Mouse (Mus musculus) right cerebral cortex, postnatal 25 days (tissue): Measurements from ENCODE around the gene Bmp5.
"Not testable (repeated sequence)": the region's sequence is repeated elsewhere in the genome, so short reads cannot be mapped to it uniquely, and the experiment has no call there.

Experiments used
- DNase-seq: peaks from one replicate; pipeline ENCODE4 v3.0.0; 2022

Bmp5 gene

DNA sequence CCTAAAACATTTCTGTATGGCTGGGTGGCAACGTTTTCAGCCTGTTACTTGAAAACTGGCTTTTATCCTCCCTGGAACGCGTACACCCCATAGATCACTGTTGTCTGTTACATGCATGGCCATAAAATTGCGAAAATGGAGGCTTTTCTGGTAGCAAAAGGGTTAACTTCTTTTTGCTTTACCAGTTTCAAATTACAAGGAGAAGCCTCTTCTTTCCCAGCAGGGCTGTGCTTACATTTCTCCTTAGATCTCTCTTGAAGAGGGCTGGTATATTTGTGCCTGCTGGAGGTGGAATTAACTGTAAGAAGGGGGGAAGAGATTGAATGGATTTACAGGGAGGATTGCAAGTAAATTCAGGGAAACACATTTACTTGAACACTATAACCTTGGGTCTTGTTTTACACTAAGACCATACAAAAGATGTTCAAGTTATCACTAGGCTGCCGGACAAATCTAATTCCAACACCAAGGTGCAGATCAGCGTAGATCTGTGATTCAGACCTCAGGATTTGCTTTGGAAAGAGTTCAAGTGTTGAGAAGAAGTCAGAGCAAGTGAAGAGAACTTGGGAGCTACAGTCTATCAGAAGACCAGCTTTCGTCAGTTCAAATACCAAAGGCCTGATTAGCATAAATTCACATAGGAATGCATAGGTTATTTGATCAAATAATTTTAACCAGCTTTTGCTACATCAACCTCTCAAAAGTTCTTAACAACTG lies at the start of gene Bmp5:
Gene Bmp5, plus strand, starts transcription at position 236 of the 717 bp plus-strand sequence.
- DNase-seq, result no peak

DNA sequence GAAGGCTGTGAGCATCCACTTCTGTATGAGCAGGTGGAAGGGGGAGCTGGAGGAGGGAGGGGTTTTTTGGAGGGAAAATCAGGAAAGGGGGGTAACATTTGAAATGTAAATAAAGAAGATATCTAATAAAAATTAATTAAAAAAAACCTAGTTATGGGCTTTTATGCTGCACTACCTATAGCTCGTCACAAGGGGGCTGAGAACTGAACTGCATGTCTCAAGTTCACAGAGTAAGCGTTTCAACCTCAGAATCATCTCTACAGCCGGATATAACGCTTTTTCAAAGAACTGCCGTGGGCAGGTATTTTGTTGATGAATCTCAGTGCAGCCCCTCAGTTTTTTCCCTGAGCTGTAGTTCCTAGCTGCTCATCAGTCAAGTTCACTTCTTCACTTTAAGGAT lies 15.1 kb upstream of the Bmp5 start:
- DNase-seq, result no peak

DNA sequence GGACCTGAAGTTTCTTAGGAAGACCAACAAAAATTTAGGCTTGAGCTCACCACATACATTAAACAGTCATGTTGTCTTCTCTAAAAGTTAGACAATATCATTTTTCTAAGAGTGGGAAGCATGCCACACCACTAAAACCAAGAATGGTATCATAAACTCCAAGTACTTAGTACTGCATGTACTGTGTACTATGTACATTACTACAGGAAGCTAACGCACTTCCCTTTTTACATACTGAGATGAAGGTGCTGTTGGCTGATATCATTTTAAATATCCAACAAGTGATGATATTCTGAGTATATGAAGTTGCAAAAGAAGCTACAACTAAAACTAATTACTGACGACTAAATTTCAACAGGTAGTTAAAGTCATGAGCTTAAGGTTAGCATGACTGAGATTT lies 13.6 kb upstream of the Bmp5 start:
- DNase-seq, result no peak

DNA sequence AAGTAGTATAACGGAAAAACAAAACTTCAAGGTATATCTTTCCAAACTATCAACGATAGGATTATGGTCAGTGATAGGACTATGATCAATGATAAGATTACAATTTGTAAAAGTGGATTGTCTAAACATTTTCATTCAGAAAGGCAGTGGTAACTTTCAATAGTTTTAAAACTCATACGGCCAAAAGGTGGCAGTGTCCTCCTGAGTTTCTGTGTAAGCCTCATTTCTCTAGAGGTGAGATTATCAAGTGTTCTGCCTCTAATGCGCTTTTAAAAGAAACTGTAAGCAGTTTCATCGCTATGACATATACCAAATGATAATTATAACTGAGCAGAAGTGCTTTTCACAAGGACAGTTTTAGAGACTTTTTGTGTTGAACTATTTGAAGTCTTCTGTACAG lies 12.7 kb upstream of the Bmp5 start:
- DNase-seq, result no peak

DNA sequence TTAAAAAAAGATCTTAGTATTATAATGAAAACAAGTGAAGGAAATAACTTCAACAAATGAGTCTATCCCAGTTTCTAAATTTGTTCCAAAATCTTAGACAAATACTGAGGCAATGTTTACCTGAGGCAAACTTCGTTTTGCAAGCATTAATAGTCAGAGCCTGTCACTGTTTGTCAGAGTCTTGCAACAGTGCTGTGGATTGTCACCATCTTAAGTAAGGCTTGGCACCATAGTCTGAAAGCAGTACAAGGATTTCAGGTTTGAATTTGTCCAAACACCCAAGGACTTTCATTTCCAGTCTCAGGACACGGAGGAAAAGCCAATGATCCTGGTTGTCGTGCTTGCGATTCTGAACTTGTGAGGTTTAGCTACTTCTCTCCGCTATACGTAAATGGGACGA lies 10.4 kb upstream of the Bmp5 start:
- no peak for DNase-seq

DNA sequence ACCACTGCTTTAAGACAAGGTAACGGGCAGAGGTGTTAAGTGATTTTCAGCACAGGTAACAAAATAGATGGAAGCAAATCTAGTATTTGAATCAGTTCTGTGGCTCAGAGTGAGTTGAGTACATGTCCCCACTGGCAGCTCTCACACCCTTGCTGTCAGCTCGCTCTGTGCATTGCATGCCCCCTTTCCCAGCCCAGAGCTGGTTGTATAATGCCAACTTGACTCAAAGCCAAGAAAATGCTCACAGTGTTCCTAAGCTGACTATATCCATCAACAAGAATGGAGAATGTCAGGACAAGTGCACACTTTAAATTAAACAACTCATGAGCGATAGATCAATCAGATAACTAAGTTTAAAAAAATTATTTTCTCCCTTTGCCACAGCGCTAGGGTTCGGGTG lies 8.6 kb upstream of the Bmp5 start:
- DNase-seq, result no peak

DNA sequence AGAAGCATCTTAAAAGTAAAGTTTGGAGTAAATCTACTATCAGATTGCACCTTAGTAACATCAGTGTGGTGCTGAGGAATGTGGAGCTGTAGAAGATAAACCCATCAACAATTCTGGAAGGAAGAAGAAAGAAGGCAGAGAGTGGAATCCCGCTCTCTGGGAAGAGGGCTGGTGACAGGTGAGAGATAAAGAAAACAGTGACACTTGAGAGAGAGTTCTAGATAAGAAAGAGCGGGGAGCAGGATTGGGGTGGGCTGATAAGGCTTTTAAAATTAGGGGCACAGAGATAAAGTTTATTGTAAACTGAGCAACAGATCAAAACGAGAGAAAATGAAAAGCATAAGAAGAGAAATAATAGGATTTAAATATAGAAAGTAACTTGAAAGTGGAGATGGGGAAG lies 6.1 kb upstream of the Bmp5 start:
- no peak for DNase-seq

DNA sequence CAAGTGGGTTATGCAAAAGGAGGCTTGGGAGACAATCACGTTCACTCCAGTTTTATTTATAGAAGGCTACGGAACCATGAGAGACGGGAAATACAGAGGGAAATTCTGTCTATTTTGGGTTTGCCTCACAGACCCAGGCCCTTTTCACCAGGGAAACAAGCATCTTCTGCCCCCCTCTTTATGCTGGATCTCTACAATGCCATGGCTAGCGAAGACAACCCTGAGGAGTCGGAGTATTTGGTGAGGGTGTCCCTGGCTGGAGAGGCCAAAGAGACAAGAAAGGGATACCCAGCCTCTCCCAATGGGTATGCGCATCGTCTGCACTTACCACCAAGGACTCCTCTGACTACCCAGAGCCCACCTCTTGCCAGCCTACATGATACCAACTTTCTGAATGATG lies 989 bp downstream of the Bmp5 start:
- no peak for DNase-seq

DNA sequence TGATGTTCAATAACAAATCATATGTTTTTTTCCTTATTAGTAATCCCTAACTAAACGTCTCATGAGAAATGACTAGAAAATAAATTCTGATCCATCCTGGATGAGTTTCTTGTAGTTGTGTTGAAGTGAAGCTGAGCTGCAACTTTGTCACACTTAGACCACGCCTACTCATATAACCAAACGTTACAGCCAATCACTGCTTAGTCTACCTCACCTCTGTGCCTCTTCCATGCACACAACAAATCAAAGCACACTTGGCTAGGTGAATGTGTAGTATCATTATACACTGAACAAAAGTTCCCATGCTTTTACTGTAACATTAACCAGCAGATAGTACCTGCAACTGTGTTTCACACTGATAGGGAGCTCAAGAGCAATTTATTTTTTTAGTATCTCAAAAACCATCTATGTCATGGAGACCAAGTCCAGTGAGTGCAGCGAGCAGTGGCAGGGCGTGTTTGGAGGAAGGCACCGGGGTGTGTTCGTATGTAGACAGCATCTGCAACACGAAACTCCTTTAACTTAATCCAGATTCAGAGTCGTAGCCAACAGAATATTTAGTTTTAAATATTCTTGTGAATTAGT lies 3.7 kb downstream of the Bmp5 start:
- no peak for DNase-seq

DNA sequence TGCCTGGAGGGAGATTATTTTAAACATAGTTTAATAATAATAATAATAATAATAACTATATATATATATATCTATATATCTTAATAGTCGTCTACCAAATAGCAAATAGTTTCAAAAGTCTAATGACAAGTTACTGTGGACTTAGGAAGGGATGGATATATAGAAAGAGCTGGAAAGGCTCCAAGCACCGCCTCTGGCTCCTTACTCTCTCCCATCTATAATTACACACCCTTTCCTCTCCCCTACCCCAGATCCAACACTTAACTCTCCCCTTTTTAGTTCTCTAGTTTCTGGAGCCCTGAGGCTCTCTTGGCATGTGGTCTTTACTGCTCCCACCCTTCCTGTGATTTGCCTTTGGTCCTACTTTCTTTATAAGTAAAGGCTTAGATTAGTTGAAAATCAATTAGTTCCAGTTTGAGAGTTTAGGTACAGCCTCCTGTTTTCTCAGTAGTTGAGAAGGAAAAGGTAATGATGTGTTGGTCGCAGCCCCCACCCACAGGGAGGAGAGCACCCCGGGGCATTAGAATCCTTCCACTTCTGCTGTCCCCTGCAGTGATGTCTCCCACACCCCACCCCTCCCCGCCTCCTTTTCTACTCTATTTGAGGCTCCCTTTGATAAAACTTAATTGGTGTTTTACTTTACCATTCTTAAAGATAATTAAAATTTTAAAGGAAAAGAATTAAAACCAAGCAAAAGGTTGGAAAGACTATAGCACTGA lies 5.6 kb downstream of the Bmp5 start:
- no peak for DNase-seq

DNA sequence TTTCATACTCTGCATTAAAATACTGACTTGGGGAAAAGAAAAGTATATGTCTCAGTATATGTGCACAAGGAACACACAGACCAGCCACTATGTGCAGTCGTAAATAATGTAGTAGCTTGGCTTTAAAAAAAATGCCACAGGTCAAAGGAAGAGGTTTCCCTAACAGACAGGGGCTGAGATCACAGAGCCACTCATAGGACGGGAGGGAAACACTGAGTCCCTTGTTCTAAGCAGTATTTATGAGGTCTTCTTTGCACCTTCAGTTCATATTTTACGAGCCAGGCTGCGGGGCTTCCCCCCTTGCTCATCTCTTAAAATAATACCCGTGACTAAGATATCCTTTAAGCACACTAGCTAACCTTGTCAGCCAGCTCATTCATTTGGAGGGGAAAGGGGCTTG lies 6.4 kb downstream of the Bmp5 start:
- no peak for DNase-seq

DNA sequence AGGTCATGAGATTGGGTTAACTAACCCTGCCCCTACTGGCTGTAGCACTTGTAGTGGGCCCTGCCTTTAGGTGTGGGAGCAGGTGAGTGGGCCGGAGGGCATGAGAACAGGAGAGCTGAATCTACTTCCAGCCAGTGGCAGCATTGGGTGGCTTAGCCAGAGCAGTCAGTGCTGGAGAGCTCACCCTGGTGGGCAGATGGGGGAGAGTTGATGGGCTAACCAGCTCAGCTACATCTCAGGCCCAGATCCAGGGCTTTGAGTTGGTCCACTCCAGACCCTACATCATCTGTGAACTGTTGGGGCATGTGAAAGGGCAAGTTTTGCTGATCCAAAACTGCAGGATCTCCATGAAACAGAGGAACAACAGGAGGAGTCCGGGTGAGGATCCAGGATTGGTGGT lies 8.4 kb downstream of the Bmp5 start:
- DNase-seq, result no peak

DNA sequence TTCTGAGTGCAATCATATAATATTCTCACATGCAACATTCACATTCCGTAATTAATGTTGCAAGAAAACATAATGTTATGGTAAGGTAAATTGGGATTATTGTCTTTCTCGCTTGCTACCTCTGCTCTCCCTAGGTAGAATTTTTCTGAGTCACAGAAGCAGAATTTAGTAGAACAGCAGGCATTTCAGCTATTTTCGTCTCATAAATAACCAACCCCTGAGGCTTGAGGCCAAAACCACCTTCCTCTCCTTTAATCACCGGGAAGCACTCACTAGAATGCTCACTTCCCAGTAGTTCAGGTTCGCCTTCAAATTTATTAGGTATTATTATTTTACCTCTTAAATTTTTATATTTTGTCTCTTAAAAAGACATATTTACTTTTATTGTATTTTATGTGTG lies 10.8 kb downstream of the Bmp5 start:
- no peak for DNase-seq

DNA sequence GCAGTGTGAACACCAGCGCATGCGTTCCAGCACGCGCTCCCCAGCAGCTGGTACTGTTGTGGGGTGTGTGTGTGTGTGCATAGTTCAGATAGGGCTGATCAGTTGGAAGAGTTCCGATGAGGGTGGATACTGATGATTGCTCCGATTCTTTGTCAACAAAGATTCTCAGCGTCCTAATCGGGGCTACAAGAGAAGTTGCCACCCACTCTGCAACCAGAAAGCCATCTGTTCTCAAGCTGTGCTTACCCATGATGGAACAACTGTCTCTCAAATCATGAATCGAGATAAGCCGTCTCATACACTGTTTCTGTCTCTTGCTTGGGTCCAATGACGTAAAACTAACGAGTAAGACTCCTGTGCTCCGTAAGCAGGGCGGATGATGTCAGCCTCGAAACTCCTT lies 12.0 kb downstream of the Bmp5 start:
- DNase-seq, result no peak

DNA sequence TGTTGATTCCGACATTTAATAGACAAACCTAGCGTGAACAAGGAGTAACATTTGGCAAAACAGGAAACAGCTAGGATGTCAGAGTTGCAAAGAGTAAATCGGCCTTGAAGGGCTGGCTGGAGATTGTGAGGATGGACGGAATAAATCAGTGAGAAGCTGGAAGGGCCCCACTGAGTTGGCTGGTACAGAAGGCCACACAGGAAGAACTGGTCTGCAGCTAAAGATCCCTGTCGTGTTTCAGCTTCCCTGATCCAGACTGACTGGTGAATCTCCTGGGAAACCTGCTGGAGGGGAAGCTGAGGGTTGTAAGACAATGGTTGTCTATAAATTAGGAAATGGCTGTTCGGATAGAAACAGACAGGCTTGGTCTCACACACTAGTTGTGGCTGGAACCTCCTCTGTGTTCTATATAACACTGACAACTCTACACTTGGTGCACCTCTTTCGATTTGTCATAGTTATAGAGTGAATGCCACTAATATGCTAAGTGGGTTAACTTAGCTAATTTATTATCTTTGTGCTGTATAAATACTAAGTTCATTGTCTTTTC lies 14.8 kb downstream of the Bmp5 start:
- no peak for DNase-seq

DNA sequence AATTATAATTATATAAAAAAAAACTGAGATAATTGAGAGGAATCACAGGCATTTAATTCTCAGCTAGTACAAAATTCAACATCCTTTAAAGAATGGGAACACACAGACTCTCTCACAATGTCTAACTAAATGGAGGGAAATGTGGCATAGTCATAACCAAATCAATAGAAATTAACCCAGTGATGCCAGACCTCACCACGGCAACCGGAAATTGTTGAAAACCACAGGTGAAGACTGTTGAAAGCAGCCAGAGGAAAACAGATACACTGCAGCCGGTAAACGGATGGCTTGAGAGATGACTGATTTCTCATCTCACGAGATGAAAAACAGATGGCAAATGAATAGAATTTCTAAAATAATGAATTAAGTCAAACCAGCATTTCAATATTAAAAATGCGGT lies 29.8 kb downstream of the Bmp5 start:
- DNase-seq, result no peak

DNA sequence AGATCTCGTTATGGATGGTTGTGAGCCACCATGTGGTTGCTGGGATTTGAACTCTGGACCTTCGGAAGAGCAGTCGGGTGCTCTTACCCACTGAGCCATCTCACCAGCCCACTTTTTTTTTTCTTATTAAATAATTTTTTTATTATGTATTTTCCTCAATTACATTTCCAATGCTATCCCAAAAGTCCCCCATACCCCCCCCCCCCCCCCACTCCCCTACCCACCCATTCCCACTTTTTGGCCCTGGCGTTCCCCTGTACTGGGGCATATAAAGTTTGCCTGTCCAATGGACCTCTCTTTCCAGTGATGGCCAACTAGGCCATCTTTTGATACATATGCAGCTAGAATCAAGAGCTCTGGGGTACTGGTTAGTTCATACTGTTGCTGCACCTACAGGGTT lies 33.0 kb downstream of the Bmp5 start:
- DNase-seq, result not testable (repeated sequence)

DNA sequence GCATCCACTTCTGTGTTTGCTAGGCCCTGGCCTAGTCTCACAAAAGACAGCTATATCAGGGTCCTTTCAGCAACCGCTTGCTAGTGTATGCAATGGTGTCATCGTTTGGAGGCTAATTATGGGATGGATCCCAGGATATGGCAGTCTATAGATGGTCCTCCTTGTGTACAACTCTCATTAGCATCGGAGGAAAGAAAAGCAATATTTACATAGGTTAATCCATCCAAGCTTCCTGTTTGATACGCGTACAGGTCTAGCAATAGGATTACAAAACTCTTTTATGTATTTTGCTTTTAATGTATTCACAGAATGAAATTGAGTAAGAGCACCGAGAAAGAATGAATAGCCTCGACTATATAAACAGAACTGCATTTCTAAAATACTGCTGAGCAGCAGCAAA lies 33.5 kb downstream of the Bmp5 start:
- no peak for DNase-seq

DNA sequence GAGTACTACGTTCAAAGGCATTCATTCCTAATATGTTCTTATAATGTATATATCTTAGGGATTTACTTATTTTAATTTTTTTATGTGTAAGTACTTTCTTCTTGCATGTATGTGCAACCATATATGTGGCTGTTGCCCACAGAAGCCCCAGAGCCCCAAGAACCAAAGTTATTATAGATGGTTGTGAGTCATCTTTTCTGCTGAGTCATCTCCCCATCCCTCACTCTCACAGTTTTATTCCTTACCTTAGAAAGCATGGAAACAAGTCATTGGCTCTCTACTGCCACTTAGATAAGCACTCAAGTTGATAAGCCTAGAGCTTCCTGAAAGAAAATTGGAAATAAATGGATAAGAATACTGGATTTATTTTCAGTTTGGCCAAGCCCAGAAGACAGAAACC lies 40.0 kb downstream of the Bmp5 start:
- no peak for DNase-seq

DNA sequence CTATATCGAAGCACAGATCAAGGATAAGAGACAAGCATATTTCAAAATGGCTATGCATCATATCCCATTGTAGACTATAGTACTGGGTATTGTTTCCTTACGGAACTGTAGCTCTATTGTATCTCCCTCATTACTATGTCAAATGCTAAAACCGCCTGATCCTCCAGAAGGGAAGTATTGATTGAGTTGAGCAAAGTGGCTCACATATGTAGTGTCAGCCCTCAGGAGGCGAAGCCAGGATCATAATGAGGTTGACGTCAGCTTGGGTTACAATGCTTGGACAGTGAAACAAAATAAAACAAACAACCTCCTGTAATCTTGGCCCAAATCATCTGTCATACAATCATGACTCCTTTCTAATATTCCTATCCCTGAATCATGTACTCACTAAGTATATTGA lies 43.2 kb downstream of the Bmp5 start:
- DNase-seq, result no peak

DNA sequence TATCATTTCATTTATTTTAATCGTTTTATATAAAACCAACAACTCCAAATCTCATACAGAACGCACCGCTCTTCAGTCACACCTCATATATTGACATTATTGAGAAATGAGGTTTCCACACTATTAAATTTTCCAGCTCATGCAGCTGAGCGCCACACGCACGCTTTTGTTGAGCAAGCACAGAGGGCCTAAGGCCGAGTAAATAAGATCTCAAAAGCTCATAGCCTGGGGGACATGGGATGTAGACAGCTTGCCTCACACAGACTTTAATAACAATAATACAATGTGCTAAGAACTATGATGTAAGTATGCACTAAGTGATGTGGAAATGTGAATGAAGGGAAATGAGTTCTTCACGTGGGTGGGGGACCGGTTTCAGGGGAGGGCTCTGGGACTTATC lies 57.3 kb downstream of the Bmp5 start:
- no peak for DNase-seq

DNA sequence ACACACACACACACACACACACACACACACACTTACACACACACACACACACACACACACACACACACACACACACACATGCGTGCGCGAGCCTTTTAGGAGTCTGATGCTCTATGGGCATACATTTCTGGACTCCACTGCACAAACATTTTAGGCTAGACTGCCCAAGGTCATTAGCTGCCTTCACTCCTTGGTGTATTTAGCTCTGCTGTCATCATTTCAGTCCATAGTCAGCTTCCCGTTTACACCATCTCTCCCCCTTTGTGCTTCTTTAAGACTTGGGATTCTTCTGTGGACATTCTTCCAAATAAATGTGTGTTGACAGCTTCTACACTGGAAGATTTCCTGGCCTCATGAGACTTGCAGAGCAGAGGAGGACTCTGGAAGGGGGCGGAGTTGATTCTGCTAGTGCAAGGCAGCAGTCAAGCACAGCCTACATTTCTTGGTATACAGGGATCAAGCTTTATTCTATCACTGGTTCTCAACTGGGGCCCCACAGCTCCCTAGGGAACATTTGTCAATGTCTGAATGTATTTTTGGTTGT lies 58.1 kb downstream of the Bmp5 start:
- DNase-seq, result no peak

DNA sequence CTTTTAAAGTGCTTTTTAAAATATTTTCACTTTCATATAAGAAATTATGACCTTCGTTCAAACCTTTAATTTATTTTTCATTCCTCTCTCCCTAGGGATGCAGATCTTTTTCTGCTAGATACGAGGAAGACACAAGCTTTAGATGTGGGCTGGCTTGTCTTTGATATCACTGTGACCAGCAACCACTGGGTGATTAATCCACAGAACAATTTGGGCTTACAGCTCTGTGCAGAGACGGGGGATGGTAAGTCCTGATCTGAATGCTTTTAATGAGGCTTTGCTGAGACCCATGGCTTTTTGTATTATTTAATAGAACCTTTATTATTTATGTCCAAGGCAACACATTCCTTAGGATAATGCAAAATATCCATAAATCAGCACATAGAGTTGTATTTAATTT lies 64.3 kb downstream of the Bmp5 start:
- no peak for DNase-seq

DNA sequence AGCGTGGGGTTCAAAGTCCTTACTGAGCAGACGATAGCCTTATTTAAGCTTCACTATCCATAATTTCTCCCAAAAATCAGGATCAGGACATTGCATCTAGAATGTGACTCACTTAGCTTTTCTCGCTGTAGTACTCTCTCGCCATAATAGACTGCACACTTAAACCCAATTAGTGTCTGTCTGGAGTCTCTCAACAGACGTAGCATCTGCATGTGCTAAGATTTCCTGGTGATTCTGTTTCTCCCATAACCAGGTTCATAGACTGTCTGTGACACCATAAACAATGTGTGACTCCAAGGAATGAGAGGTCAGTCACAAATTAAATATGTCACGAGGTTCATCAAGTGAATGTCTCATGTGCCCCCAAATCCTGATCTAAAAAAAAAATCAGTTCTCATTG lies 65.7 kb downstream of the Bmp5 start:
- no peak for DNase-seq
